Mouse (Mus musculus) embryonic facial prominence, embryonic 13.5 days (tissue): Measurements from ENCODE around the gene Cxcl12. TPM values are rescaled to one million over a fixed set of nuclear protein-coding genes. Genes with fewer than 3 reads are reported as not detected.

Source experiments
- ATAC-seq: fragments of 200-750 bp; cut with Nextera tagmentation; 2 replicates; pipeline ENCODE4 v1.8.0; 2017; ENCODE audit warnings: low read depth; ENCODE audit not compliant: insufficient number of reproducible peaks, insufficient read depth, low FRiP score, low TSS enrichment
- H3K27ac ChIP-seq: fragments of 300-500 bp; sonication (generic); 2 replicates; pipeline ENCODE4 v1.5.1; 2015; ENCODE audit warnings: moderate library complexity, mild to moderate bottlenecking, inconsistent platforms
- H3K27me3 ChIP-seq: fragments of 300-500 bp; sonication (generic); 2 replicates; pipeline ENCODE4 v1.6.1; 2015; ENCODE audit warnings: mild to moderate bottlenecking, inconsistent platforms
- H3K36me3 ChIP-seq: fragments of 300-500 bp; sonication (generic); 2 replicates; pipeline ENCODE4 v1.6.1; 2015; ENCODE audit warnings: mild to moderate bottlenecking, inconsistent platforms
- H3K4me1 ChIP-seq: fragments of 300-500 bp; sonication (generic); 2 replicates; pipeline ENCODE4 v1.6.1; 2015; ENCODE audit warnings: inconsistent platforms
- H3K4me2 ChIP-seq: fragments of 300-500 bp; sonication (generic); 2 replicates; pipeline ENCODE4 v1.6.1; 2015; ENCODE audit warnings: moderate library complexity, mild to moderate bottlenecking, inconsistent platforms
- H3K4me3 ChIP-seq: fragments of 300-500 bp; sonication (generic); 2 replicates; pipeline ENCODE4 v1.5.1; 2015; ENCODE audit warnings: mild to moderate bottlenecking, inconsistent platforms
- H3K9ac ChIP-seq: fragments of 300-500 bp; sonication (generic); 2 replicates; pipeline ENCODE4 v1.6.1; 2015; ENCODE audit warnings: mild to moderate bottlenecking, inconsistent platforms
- H3K9me3 ChIP-seq: fragments of 300-500 bp; sonication (generic); 2 replicates; pipeline ENCODE4 v1.6.1; 2016; ENCODE audit warnings: inconsistent platforms
- WGBS: fragments of 180-500 bp; shearing (Covaris S2); methylation state at CpG from one replicate; pipeline ENCODE4 v1.1.7; 2015; ENCODE audit warnings: mixed read lengths; 5-methylcytosine and 5-hydroxymethylcytosine counted together
- polyA plus RNA-seq: library from polyadenylated mRNA; unstranded; fragments of >200 nt; fragmentation: Nextera tagmentation; extraction: Ambion mirVana; gene quantifications from 2 replicates; pipeline ENCODE4 v1.2.1, GENCODE M21; 2015

Gene Cxcl12
- polyA plus RNA-seq, 1 experiment from 2014 or later, result 206 TPM

GRCm38 (mm10) chr6:117180303-117180702 lies 12.0 kb downstream of the Cxcl12 start:
- peaks cover 20% of the 10 kb centered on the region for H3K27me3 ChIP-seq
- H3K36me3 ChIP-seq, result peaks cover 45% of the 10 kb centered on the region
- H3K9me3 ChIP-seq, result no peaks in the 10 kb centered on the region
- ATAC-seq, result no peak
- H3K9ac ChIP-seq, result no peak overlapping the region
- 34% methylated on average over 6 of the region's 6 CpGs for WGBS
- H3K4me2 ChIP-seq, result no peak overlapping the region
- no peak overlapping the region for H3K4me3 ChIP-seq
- H3K4me1 ChIP-seq, result peaks cover 3% of the 10 kb centered on the region
- H3K27ac ChIP-seq, result no peak overlapping the region

GRCm38 (mm10) chr6:117185381-117185780 lies 17.0 kb downstream of the Cxcl12 start:
- no peak overlapping the region for H3K27ac ChIP-seq
- 59% methylated on average over 4 of the region's 4 CpGs for whole genome bisulfite sequencing

GRCm38 (mm10) chr6:117190453-117190852 lies 22.1 kb downstream of the Cxcl12 start:
- 90% methylated on average over 3 of the region's 3 CpGs for WGBS
- 0 out of 2 replicates have a peak, but pooled peaks cover 3% of the 10 kb centered on the region for H3K27me3 ChIP-seq
- no peak overlapping the region for H3K4me3 ChIP-seq
- H3K4me1 ChIP-seq, result 0 out of 2 replicates have a peak, but pooled peaks cover 6% of the 10 kb centered on the region
- no peak overlapping the region for H3K27ac ChIP-seq
- no peaks in the 10 kb centered on the region for H3K9me3 ChIP-seq
- H3K4me2 ChIP-seq, result no peak overlapping the region
- H3K9ac ChIP-seq, result no peak overlapping the region
- no peak for ATAC-seq
- no peaks in the 10 kb centered on the region for H3K36me3 ChIP-seq

More at GRCm38 (mm10) chr6:117185381-117185780, 17.0 kb downstream of the Cxcl12 start:
- H3K36me3 ChIP-seq, result 0 out of 2 replicates have a peak, but pooled peaks cover 5% of the 10 kb centered on the region
- no peaks in the 10 kb centered on the region; the same call in 1 of the 2 replicates for H3K4me1 ChIP-seq
- no peak overlapping the region for H3K9ac ChIP-seq
- H3K4me2 ChIP-seq, result no peak overlapping the region
- ATAC-seq, result no peak
- H3K27me3 ChIP-seq, result no peaks in the 10 kb centered on the region
- H3K9me3 ChIP-seq, result no peaks in the 10 kb centered on the region
- H3K4me3 ChIP-seq, result no peak overlapping the region

- no peak for ATAC-seq
- no peak overlapping the region for H3K27ac ChIP-seq
- 0 out of 2 replicates have a peak, but pooled peaks cover 7% of the 10 kb centered on the region for H3K4me1 ChIP-seq
- no peaks in the 10 kb centered on the region for H3K9me3 ChIP-seq
- WGBS, result 76% methylated on average over 6 of the region's 6 CpGs
- no peaks in the 10 kb centered on the region for H3K36me3 ChIP-seq
- 0 out of 2 replicates have a peak, but pooled peaks cover 9% of the 10 kb centered on the region for H3K27me3 ChIP-seq
- no peak overlapping the region for H3K4me2 ChIP-seq
- no peak overlapping the region for H3K9ac ChIP-seq
- no peak overlapping the region for H3K4me3 ChIP-seq
Measured at GRCm38 (mm10) chr6:117191741-117192140, 23.4 kb downstream of the Cxcl12 start.

- 78% methylated on average over 7 of the region's 7 CpGs for WGBS
- Histone ChIP-seq H3K9ac (no peak overlapping the region), H3K4me2 (no peak overlapping the region), H3K4me1 (0 out of 2 replicates have a peak, but pooled peaks cover 11% of the 10 kb centered on the region), H3K36me3 (no peaks in the 10 kb centered on the region), H3K9me3 (no peaks in the 10 kb centered on the region), H3K27me3 (0 out of 2 replicates have a peak, but pooled peaks cover 9% of the 10 kb centered on the region), H3K4me3 (no peak overlapping the region), H3K27ac (no peak overlapping the region)
- no peak for ATAC-seq
Measured at GRCm38 (mm10) chr6:117192678-117193077, 24.3 kb downstream of the Cxcl12 start.

- no peak for ATAC-seq
- 57% methylated on average over 3 of the region's 3 CpGs for WGBS
- H3K4me3 ChIP-seq, result no peak overlapping the region
Measured at GRCm38 (mm10) chr6:117195270-117195669, 26.9 kb downstream of the Cxcl12 start.

GRCm38 (mm10) chr6:117198871-117199270 lies 30.5 kb downstream of the Cxcl12 start:
- Histone ChIP-seq H3K9ac (no peak overlapping the region), H3K4me1 (peaks cover 13% of the 10 kb centered on the region; the same call in 1 of the 2 replicates), H3K27ac (no peak overlapping the region), H3K4me3 (no peak overlapping the region), H3K4me2 (no peak overlapping the region), H3K27me3 (peaks cover 14% of the 10 kb centered on the region; the same call in 1 of the 2 replicates), H3K9me3 (no peaks in the 10 kb centered on the region), H3K36me3 (no peaks in the 10 kb centered on the region)
- no peak for ATAC-seq
- 75% methylated on average over 4 of the region's 4 CpGs for WGBS

More at GRCm38 (mm10) chr6:117195270-117195669, 26.9 kb downstream of the Cxcl12 start:
- Histone ChIP-seq H3K36me3 (no peaks in the 10 kb centered on the region), H3K9ac (no peak overlapping the region), H3K27ac (no peak overlapping the region), H3K4me1 (0 out of 2 replicates have a peak, but pooled peaks cover 11% of the 10 kb centered on the region), H3K27me3 (0 out of 2 replicates have a peak, but pooled peaks cover 9% of the 10 kb centered on the region), H3K9me3 (no peaks in the 10 kb centered on the region), H3K4me2 (no peak overlapping the region)

GRCm38 (mm10) chr6:117199718-117200117 lies 31.4 kb downstream of the Cxcl12 start:
- Histone ChIP-seq H3K4me2 (no peak overlapping the region), H3K9me3 (no peaks in the 10 kb centered on the region), H3K9ac (no peak overlapping the region), H3K36me3 (no peaks in the 10 kb centered on the region), H3K4me1 (peaks cover 13% of the 10 kb centered on the region; the same call in 1 of the 2 replicates), H3K4me3 (no peak overlapping the region), H3K27ac (no peak overlapping the region), H3K27me3 (peaks cover 14% of the 10 kb centered on the region)
- no peak for ATAC-seq
- whole genome bisulfite sequencing, result 38% methylated on average over 2 of the region's 2 CpGs

GRCm38 (mm10) chr6:117200916-117201315 lies 32.6 kb downstream of the Cxcl12 start:
- Histone ChIP-seq H3K9me3 (no peaks in the 10 kb centered on the region), H3K4me3 (no peak overlapping the region), H3K9ac (no peak overlapping the region), H3K4me2 (no peak overlapping the region), H3K4me1 (peaks cover 9% of the 10 kb centered on the region; the same call in 1 of the 2 replicates), H3K27ac (no peak overlapping the region), H3K27me3 (peaks cover 10% of the 10 kb centered on the region), H3K36me3 (no peaks in the 10 kb centered on the region)
- ATAC-seq, result no peak
- WGBS, result 57% methylated on average over 5 of the region's 5 CpGs

GRCm38 (mm10) chr6:117201396-117201795 lies 33.1 kb downstream of the Cxcl12 start:
- Histone ChIP-seq H3K4me3 (no peak overlapping the region), H3K27me3 (peaks cover 10% of the 10 kb centered on the region), H3K4me1 (peaks cover 9% of the 10 kb centered on the region; the same call in 1 of the 2 replicates), H3K36me3 (no peaks in the 10 kb centered on the region), H3K4me2 (no peak overlapping the region), H3K9ac (no peak overlapping the region), H3K9me3 (no peaks in the 10 kb centered on the region), H3K27ac (no peak overlapping the region)
- WGBS, result 92% methylated on average over 2 of the region's 2 CpGs
- ATAC-seq, result no peak

GRCm38 (mm10) chr6:117201859-117202258 lies 33.5 kb downstream of the Cxcl12 start:
- no peak overlapping the region for H3K4me2 ChIP-seq
- H3K4me1 ChIP-seq, result peaks cover 9% of the 10 kb centered on the region; the same call in 1 of the 2 replicates
- no peak for ATAC-seq
- H3K9ac ChIP-seq, result no peak overlapping the region
- no peaks in the 10 kb centered on the region for H3K36me3 ChIP-seq
- 84% methylated on average over 8 of the region's 8 CpGs for WGBS
- peaks cover 10% of the 10 kb centered on the region for H3K27me3 ChIP-seq
- no peaks in the 10 kb centered on the region for H3K9me3 ChIP-seq
- H3K4me3 ChIP-seq, result no peak overlapping the region
- no peak overlapping the region for H3K27ac ChIP-seq

- Histone ChIP-seq H3K36me3 (no peaks in the 10 kb centered on the region), H3K9me3 (no peaks in the 10 kb centered on the region), H3K4me2 (no peak overlapping the region), H3K27me3 (peaks cover 10% of the 10 kb centered on the region), H3K4me1 (peaks cover 5% of the 10 kb centered on the region; the same call in 1 of the 2 replicates), H3K27ac (no peak overlapping the region), H3K4me3 (no peak overlapping the region), H3K9ac (no peak overlapping the region)
- WGBS, result 86% methylated on average over 2 of the region's 2 CpGs
- ATAC-seq, result no peak
Measured at GRCm38 (mm10) chr6:117202856-117203400, 34.6 kb downstream of the Cxcl12 start.
